Mouse (Mus musculus) lung, postnatal 0 days (tissue): Measurements from ENCODE around the gene Slain1. TPM values are rescaled to one million over a fixed set of nuclear protein-coding genes. Genes with fewer than 3 reads are reported as not detected.

Experiments
- ATAC-seq: fragments of 200-750 bp; cut with Nextera tagmentation; 2 replicates; pipeline ENCODE4 v1.8.0; 2017; ENCODE audit warnings: moderate library complexity
- DNase-seq: peaks from one replicate; pipeline ENCODE4 v3.0.0-alpha.2; 2016; ENCODE audit warnings: low spot score
- H3K27ac ChIP-seq: fragments of 300-500 bp; sonication (generic); 2 replicates; pipeline ENCODE4 v1.5.1; 2014; ENCODE audit warnings: antibody characterized with exemption, mild to moderate bottlenecking, low read length, mixed read lengths
- H3K27me3 ChIP-seq: fragments of 300-500 bp; sonication (generic); replicated peaks from 2 replicates; pipeline ENCODE4 v1.6.1; 2014; ENCODE audit warnings: low read length, mixed read lengths; ENCODE audit not compliant: insufficient read depth
- H3K36me3 ChIP-seq: fragments of 300-500 bp; sonication (generic); 2 replicates; pipeline ENCODE4 v1.6.1; 2014; ENCODE audit warnings: low read length, mixed read lengths; ENCODE audit not compliant: insufficient read depth
- H3K4me1 ChIP-seq: fragments of 300-500 bp; sonication (generic); 2 replicates; pipeline ENCODE4 v1.6.1; 2014; ENCODE audit warnings: antibody characterized with exemption, low read depth, low read length, mixed read lengths; ENCODE audit not compliant: insufficient read depth
- H3K4me2 ChIP-seq: fragments of 300-500 bp; sonication (generic); replicated peaks from 2 replicates; pipeline ENCODE4 v1.6.1; 2014; ENCODE audit warnings: low read depth, mild to moderate bottlenecking, low read length, moderate library complexity, mixed read lengths
- H3K4me3 ChIP-seq: fragments of 300-500 bp; sonication (generic); 2 replicates; pipeline ENCODE4 v1.5.1; 2014; ENCODE audit warnings: low read depth, low read length
- H3K9ac ChIP-seq: fragments of 300-500 bp; sonication (generic); replicated peaks from 2 replicates; pipeline ENCODE4 v1.6.1; 2014; ENCODE audit warnings: low read depth, mild to moderate bottlenecking
- H3K9me3 ChIP-seq: fragments of 300-500 bp; sonication (generic); 2 replicates; pipeline ENCODE4 v1.6.1; 2016; ENCODE audit warnings: low read length, mixed read lengths
- CTCF ChIP-seq: IDR thresholded peaks from 2 replicates; pipeline ENCODE4 v1.5.1; 2016; ENCODE audit warnings: antibody characterized with exemption, mild to moderate bottlenecking
- EP300 ChIP-seq: IDR thresholded peaks from 2 replicates; pipeline ENCODE4 v1.6.1; 2016; ENCODE audit warnings: antibody characterized with exemption, mild to moderate bottlenecking, control low read depth
- WGBS: fragments of 180-500 bp; shearing (Covaris S2); extraction: QIAGEN DNeasy Blood & Tissue Kit; methylation state at CpG from one replicate; pipeline ENCODE4 v1.1.7; 2014; 5-methylcytosine and 5-hydroxymethylcytosine counted together
- polyA plus RNA-seq: library from polyadenylated mRNA; unstranded; fragments of >200 nt; fragmentation: Nextera tagmentation; extraction: Ambion mirVana; gene quantifications from 2 replicates; pipeline ENCODE4 v1.2.1, GENCODE M21; 2015

The Slain1 gene
- polyA plus RNA-seq, 1 experiment from 2014 or later = 1.4 TPM

DNA sequence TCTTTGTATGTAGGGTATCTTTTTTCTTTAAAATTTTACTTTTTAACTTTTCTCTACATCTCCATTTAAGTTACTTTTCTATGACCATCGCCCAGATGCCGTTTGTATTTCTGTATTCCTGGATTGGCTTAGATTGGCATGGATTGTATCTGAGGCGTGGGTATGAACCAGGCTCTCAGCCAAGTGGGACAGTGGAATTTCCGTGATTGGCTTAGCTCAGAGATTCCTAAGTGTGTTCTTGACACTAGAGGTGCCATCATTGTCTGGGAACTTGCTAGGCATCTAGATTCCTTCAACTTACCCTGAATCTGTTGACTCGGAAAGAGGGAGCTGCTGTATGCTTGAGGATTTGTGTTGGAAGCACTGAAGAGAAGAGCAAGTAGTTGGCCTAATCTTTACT lies 5.4 kb downstream of the Slain1 start:
- no peak for DNase-seq
- WGBS = 66% methylated on average over 5 of the region's 5 CpGs
- TF ChIP-seq EP300 = no peak
- no peak for TF ChIP-seq CTCF
- Histone ChIP-seq H3K4me1 (no peaks in the 10 kb centered on the region), H3K4me2 (no peak overlapping the region), H3K27me3 (peaks cover 3% of the 10 kb centered on the region; the same call in 1 of the 2 replicates), H3K9me3 (no peaks in the 10 kb centered on the region), H3K27ac (no peak overlapping the region), H3K36me3 (no peaks in the 10 kb centered on the region), H3K9ac (no peak overlapping the region), H3K4me3 (no peak overlapping the region)
- no peak for ATAC-seq

DNA sequence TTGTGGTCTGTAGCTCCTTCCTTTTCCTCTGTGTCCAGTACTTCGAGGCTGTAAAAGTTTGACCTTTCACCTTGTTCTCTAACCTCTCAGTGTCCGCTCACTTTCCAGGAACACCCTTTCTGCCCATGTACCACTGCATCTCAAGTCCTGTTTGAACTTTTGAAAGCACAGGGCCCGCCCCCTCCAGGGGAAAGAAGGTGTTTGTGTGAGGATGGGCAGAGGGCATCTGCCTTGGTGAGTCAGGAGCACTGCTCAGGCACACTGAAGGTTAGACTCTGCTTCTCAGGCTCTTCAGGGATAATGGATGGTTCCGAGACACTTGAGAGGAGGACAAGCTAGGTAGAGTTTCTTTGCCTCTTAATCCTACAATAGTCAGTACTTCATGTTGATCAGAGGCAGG lies 7.8 kb downstream of the Slain1 start:
- Histone ChIP-seq H3K4me2 (no peak overlapping the region), H3K9me3 (no peaks in the 10 kb centered on the region), H3K27ac (no peak overlapping the region), H3K9ac (no peak overlapping the region), H3K36me3 (no peaks in the 10 kb centered on the region), H3K27me3 (no peaks in the 10 kb centered on the region), H3K4me3 (no peak overlapping the region), H3K4me1 (no peaks in the 10 kb centered on the region)
- ATAC-seq = no peak
- no peak for TF ChIP-seq CTCF
- TF ChIP-seq EP300 = no peak
- no peak for DNase-seq
- WGBS = 82% methylated on average over 4 of the region's 4 CpGs

DNA sequence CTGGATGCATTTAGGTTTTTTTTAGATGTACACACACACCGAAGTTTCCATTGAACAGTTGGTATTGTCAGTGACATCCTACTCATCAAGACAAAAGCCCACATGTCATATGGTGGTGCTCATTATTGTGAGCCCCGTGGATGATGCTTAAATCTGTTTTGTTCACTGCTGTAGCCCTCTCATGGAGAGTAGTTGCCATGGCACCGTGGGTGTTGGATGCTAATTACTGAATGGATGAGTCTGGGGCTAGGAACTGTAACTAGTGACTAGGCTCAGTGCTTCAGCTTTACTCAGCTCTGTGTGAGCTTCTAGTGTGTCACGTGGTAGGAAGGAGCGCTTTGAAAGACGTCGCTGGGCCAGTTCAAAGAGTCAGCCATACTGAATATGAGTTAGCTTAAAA lies 13.0 kb downstream of the Slain1 start:
- Histone ChIP-seq H3K27ac (no peak overlapping the region), H3K9me3 (no peaks in the 10 kb centered on the region), H3K4me1 (no peaks in the 10 kb centered on the region), H3K4me3 (no peak overlapping the region), H3K36me3 (no peaks in the 10 kb centered on the region), H3K4me2 (no peak overlapping the region), H3K27me3 (no peaks in the 10 kb centered on the region), H3K9ac (no peak overlapping the region)
- WGBS = 81% methylated on average over 7 of the region's 7 CpGs
- DNase-seq (no peak), ATAC-seq (no peak)
- no peak for TF ChIP-seq EP300
- no peak for TF ChIP-seq CTCF

DNA sequence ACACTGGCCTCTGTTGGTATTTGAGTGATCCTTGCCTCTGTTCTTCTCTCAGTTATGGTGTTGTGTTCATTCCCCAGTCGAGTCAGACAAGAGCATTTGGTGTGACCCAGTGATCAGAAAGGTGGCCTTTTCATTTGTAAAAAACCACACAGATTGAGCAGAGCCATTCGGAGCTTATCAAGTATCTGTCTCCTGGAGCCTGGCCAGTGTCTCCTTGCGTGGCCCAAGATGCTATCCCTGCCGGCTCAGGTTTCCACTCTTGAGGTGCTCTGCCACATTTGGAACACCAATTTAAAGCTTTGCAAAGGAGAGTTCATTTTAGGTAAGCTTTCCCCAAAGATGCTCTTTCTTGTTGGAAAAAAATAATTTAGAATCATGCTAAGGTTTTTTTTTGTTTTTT lies 14.4 kb downstream of the Slain1 start:
- Histone ChIP-seq H3K9me3 (no peaks in the 10 kb centered on the region), H3K9ac (no peak overlapping the region), H3K4me1 (no peaks in the 10 kb centered on the region), H3K4me2 (no peak overlapping the region), H3K27me3 (no peaks in the 10 kb centered on the region), H3K27ac (no peak overlapping the region), H3K36me3 (no peaks in the 10 kb centered on the region), H3K4me3 (no peak overlapping the region)
- WGBS = 58% methylated on average over 4 of the region's 4 CpGs
- TF ChIP-seq EP300 (no peak), CTCF (no peak)
- no peak for ATAC-seq
- DNase-seq = no peak

DNA sequence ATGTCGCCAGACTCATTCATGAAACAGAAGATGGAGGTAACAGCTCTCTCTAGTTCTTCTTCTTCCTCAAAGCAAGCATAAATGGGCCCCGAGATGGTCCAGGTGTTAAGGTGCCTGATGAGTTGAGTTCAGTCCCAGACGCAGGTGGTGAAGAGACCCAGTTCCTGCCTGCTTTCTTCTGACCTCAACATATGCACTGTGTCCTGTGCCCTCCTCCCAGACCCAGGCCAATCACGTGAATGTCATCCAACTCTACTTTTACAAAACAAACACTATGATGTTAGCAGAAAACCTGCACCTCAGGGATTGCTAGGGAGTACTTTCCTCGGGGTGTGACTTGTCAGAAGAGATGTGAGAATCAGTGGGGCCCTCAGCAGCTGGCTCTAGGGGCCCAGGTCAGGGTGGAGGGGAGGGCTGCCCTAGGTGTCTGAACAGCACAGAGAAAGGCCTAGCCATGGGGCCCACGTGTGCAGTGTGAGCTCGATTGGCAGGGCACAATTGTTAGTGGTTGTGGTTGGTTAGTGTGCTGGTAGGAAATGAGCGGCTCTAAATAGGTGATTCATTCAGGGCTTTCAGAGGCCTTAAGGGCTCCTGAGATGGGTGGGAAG lies 16.4 kb downstream of the Slain1 start:
- no peaks in the 10 kb centered on the region for H3K36me3 ChIP-seq
- no peak overlapping the region for H3K4me2 ChIP-seq
- H3K4me1 ChIP-seq = no peaks in the 10 kb centered on the region
- H3K4me3 ChIP-seq = no peak overlapping the region
- DNase-seq (peak; percentile 27), ATAC-seq (peak; percentile 38; the same call in 1 of the 2 replicates)
- no peaks in the 10 kb centered on the region for H3K27me3 ChIP-seq
- TF ChIP-seq CTCF (no peak), EP300 (no peak)
- H3K27ac ChIP-seq = no peak overlapping the region
- no peaks in the 10 kb centered on the region for H3K9me3 ChIP-seq
- WGBS = 46% methylated on average over 8 of the region's 8 CpGs
- no peak overlapping the region for H3K9ac ChIP-seq

DNA sequence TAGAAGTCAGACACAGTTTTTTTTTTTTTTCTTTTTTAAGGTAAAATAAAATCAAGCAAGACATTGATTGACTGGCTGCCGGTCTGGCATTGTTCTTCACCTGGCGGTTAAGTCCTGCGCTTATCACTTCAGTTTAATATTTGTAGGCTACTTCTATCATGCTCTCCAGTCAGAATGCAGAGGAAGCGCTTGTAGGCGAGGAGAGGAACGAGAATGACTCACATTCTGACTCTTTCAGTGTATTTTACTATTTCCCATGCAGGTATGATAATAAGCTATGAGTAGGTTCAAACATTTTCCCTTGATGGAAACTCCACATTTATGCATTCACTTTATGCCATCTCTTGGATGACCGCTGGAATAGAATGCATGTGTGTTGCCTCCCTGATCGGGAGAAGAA lies 17.0 kb downstream of the Slain1 start:
- WGBS = 75% methylated on average over 8 of the region's 8 CpGs
- H3K4me2 ChIP-seq = no peak overlapping the region

More for the DNA sequence above, 17.0 kb downstream of the Slain1 start:
- DNase-seq (no peak), ATAC-seq (no peak)
- H3K36me3 ChIP-seq = no peaks in the 10 kb centered on the region
- H3K27ac ChIP-seq = no peak overlapping the region
- no peak overlapping the region for H3K9ac ChIP-seq
- H3K4me3 ChIP-seq = no peak overlapping the region
- H3K4me1 ChIP-seq = no peaks in the 10 kb centered on the region
- no peaks in the 10 kb centered on the region for H3K27me3 ChIP-seq
- TF ChIP-seq CTCF (no peak), EP300 (no peak)
- H3K9me3 ChIP-seq = no peaks in the 10 kb centered on the region
